Mouse (Mus musculus) hindbrain, embryonic 10.5 days (tissue): ENCODE measurements around the gene Pde4b. TPM values are rescaled to one million over a fixed set of nuclear protein-coding genes. Genes with fewer than 3 reads are reported as not detected.
A peak's percentile ranks its signal among the peaks of the same experiment; 100 is the strongest.

Experiments
- DNase-seq: peaks from one replicate; pipeline ENCODE4 v3.0.0-alpha.2; 2017; ENCODE audit warnings: low spot score
- H3K27ac ChIP-seq: fragments of 300-500 bp; sonication (generic); 2 replicates; pipeline ENCODE4 v1.5.1; 2016; ENCODE audit warnings: mild to moderate bottlenecking, moderate library complexity
- H3K27me3 ChIP-seq: fragments of 300-500 bp; sonication (generic); 2 replicates; pipeline ENCODE4 v1.6.1; 2016; ENCODE audit warnings: mild to moderate bottlenecking; ENCODE audit not compliant: poor library complexity, insufficient read depth, severe bottlenecking
- H3K36me3 ChIP-seq: fragments of 300-500 bp; sonication (generic); 2 replicates; pipeline ENCODE4 v1.6.1; 2016; ENCODE audit warnings: mild to moderate bottlenecking, moderate library complexity
- H3K4me1 ChIP-seq: fragments of 300-500 bp; sonication (generic); replicated peaks from 2 replicates; pipeline ENCODE4 v1.6.1; 2016; ENCODE audit warnings: mild to moderate bottlenecking
- H3K4me3 ChIP-seq: fragments of 300-500 bp; sonication (generic); 2 replicates; pipeline ENCODE4 v1.5.1; 2016; ENCODE audit warnings: mild to moderate bottlenecking, moderate library complexity
- H3K9me3 ChIP-seq: fragments of 300-500 bp; sonication (generic); 2 replicates; pipeline ENCODE4 v1.6.1; 2016; ENCODE audit warnings: mild to moderate bottlenecking, moderate library complexity
- WGBS: fragments of 180-500 bp; shearing (Covaris S2); methylation state at CpG from one replicate; pipeline ENCODE4 v1.1.7; 2016; 5-methylcytosine and 5-hydroxymethylcytosine counted together
- polyA plus RNA-seq: library from polyadenylated mRNA; unstranded; fragments of >200 nt; fragmentation: Nextera tagmentation; extraction: Ambion mirVana; gene quantifications from 2 replicates; pipeline ENCODE4 v1.2.1, GENCODE M21; 2016

The Pde4b gene
- polyA plus RNA-seq, 1 experiment from 2014 or later = 6.7 TPM

DNA sequence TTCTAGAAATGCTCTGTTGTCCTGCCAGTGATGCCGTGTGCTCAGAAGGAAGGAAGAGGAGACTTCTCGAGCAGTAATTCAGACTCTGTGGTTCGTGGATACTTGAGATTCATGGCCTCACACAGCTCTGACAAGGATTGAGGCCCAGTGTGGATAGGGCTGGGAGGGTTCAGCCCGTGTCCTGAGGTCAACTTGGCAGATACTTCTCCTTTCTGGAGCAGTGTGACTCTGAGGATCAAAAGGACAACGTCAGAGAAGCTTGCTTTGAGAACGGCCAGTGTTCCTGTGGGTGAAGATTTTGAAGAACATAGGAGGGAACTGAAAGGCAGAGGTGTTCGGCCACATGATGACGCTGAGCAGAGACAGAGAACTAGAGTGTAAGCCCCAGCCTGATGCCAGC lies 537.6 kb downstream of the Pde4b start:
- peaks cover 15% of the 10 kb centered on the region for H3K4me1 ChIP-seq
- H3K27ac ChIP-seq = no peak overlapping the region
- H3K36me3 ChIP-seq = no peaks in the 10 kb centered on the region
- H3K4me3 ChIP-seq = no peak overlapping the region
- DNase-seq = no peak
- H3K27me3 ChIP-seq = no peaks in the 10 kb centered on the region
- 83% methylated on average over 8 of the region's 8 CpGs for WGBS
- no peaks in the 10 kb centered on the region for H3K9me3 ChIP-seq

DNA sequence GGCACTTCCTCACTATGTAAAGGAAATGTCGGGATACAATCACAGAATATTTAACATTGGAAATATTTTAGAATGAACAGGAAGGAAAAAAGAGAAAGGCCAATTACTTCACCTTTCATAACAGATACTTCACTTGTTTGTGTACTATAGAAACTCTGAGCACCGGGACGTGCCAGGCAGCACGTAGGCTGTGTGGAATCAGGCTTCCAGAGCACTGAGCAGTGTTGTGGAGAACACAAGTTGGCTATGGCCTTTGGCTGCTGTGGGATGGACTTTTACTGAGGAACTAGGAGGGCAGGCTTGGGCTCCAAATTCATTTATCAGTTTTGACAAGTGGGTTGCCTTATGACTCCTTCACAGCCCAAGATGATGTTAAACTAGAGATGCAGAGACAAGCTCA lies 540.5 kb downstream of the Pde4b start:
- WGBS = 93% methylated on average over 4 of the region's 4 CpGs
- H3K27me3 ChIP-seq = no peaks in the 10 kb centered on the region
- H3K4me3 ChIP-seq = no peak overlapping the region
- peaks cover 24% of the 10 kb centered on the region for H3K4me1 ChIP-seq
- no peak overlapping the region for H3K27ac ChIP-seq
- no peaks in the 10 kb centered on the region for H3K36me3 ChIP-seq
- H3K9me3 ChIP-seq = no peaks in the 10 kb centered on the region
- DNase-seq = no peak

DNA sequence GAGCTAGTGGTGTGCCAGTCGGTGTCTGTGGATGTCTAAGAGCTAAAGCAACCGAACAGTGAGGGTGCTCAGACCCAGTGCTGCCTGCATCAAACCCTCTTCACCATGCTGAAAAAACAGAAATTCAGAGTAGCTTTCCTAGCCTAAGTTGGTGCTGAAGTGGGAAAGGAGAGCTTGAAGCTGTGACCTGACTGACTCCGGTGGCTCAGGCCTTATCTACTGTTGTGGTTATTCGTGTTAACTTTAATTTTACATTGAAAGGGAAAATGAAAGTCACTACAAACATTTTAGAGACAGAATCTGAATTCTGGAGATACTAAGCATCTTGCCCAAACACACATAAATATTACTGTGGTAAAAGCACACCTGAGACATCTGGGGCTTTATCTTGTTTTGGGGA lies 542.3 kb downstream of the Pde4b start:
- H3K27ac ChIP-seq = no peak overlapping the region
- H3K27me3 ChIP-seq = no peaks in the 10 kb centered on the region
- DNase-seq = no peak
- peaks cover 21% of the 10 kb centered on the region for H3K4me1 ChIP-seq
- no peaks in the 10 kb centered on the region for H3K36me3 ChIP-seq
- 85% methylated on average over 4 of the region's 4 CpGs for WGBS
- H3K9me3 ChIP-seq = no peaks in the 10 kb centered on the region
- no peak overlapping the region for H3K4me3 ChIP-seq

DNA sequence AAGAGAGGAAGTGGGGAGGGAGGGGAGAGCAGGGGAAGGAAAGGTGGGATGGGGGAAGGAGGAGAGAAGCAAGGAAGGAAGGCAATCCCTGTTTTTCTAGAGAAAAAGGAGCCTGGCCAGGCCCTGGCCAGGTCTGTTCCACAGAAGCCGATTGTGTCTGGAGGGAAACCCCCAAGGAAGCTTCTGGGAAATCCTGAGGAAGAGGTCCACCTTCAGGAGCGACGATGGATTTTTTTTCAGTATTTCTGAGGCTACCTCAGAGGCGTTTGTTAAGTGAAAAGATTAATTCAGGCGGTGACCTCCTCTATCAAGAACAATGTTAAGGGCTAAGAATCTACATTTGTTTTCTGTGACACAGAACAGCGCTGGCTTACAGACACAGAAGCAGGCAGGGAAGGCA lies 542.9 kb downstream of the Pde4b start:
- no peak overlapping the region for H3K4me3 ChIP-seq
- no peak for DNase-seq
- peak overlapping the region; percentile 45; the same call in 1 of the 2 replicates for H3K27ac ChIP-seq
- H3K4me1 ChIP-seq = peaks cover 21% of the 10 kb centered on the region
- H3K36me3 ChIP-seq = no peaks in the 10 kb centered on the region
- no peaks in the 10 kb centered on the region for H3K9me3 ChIP-seq
- H3K27me3 ChIP-seq = no peaks in the 10 kb centered on the region
- 50% methylated on average over 6 of the region's 6 CpGs for WGBS

DNA sequence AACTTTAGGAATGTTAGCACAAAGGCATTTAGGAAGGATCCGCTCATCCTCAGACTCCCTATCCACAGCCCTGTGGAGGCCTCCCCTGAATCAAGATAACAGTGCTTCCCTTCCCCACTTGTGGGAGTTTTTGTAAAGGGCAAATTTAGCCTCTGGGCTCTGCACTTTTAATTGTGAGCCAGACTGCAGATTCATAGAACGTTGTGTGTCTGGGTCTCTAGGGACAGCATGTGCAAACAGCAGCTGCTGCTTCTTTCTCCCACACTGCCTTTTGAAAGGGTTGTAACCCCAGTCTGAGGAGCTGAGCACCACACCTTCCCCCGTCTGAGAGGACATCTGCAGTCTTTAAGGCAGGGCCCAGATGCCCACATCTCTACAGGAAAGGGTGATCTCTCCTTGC lies 544.3 kb downstream of the Pde4b start:
- Histone ChIP-seq H3K4me3 (no peak overlapping the region), H3K27ac (no peak overlapping the region), H3K9me3 (no peaks in the 10 kb centered on the region), H3K36me3 (no peaks in the 10 kb centered on the region), H3K4me1 (peaks cover 21% of the 10 kb centered on the region), H3K27me3 (no peaks in the 10 kb centered on the region)
- 56% methylated on average over 3 of the region's 3 CpGs for WGBS
- no peak for DNase-seq

DNA sequence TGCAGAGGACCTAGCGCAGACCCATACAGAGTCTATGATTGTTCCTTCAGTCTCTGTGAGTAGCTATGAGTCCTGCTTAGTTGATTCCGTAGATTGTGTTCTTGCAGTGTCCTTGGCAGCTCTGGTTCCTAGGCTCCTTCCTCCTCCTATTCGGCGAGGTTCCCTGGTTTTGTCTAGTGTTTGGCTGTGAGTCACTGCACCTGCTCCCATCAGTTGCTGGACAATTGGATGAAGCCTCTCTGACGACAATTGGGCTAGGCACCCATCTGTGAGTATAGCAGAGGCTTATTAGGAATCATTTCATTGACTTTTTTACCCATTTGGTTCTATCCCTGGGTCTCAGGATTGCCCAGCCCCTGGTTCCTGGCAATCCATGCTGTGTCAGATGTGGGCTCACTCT lies 545.9 kb downstream of the Pde4b start:
- H3K36me3 ChIP-seq = no peaks in the 10 kb centered on the region
- 90% methylated on average over 5 of the region's 5 CpGs for WGBS
- DNase-seq = no peak

DNA sequence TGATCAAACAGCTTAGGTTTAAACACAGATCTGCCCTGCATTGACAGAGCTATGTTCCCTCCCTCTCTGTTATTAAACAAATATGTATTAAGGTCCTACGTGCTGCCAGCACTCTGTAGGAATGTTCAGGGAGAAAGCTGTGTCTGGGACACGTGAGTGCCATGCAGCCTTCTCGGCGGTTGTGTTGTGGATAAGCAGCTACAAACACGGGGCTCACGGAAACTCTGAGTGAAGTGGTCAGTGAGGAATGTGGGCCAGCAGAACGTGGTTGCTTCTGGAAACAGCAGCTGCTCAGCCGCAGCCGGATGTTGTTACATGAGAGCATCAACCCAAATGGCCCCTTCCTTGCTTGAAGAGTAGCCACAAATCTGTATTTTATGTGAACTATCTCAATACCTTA lies 547.9 kb downstream of the Pde4b start:
- no peak overlapping the region for H3K27ac ChIP-seq
- H3K27me3 ChIP-seq = no peaks in the 10 kb centered on the region
- H3K4me1 ChIP-seq = peaks cover 10% of the 10 kb centered on the region; the same call in 1 of the 2 replicates
- H3K4me3 ChIP-seq = no peak overlapping the region
- 78% methylated on average over 9 of the region's 9 CpGs for WGBS
- no peaks in the 10 kb centered on the region for H3K9me3 ChIP-seq
- no peak for DNase-seq
- H3K36me3 ChIP-seq = no peaks in the 10 kb centered on the region

More for the DNA sequence above, 545.9 kb downstream of the Pde4b start:
- H3K27me3 ChIP-seq = no peaks in the 10 kb centered on the region
- H3K4me1 ChIP-seq = peaks cover 16% of the 10 kb centered on the region
- no peaks in the 10 kb centered on the region for H3K9me3 ChIP-seq
- no peak overlapping the region for H3K4me3 ChIP-seq
- H3K27ac ChIP-seq = no peak overlapping the region

DNA sequence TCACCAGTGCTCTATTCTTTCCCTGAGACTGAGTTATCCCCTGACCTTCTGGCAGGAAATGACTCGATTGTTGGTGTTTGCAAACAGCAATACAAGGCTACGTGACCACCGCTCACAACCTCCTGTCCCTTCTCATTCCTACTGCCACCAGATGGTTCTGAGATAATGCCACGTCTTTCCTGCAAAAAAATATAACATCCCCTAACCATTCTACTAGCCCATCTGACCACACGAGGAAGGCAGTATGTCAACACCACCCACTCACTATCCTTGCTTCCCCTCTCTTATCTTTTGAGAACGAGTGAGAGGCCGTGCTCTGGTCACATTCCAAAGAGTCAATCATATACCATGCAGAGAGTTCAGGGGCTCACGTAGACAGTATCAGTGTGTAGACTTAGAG lies 548.6 kb downstream of the Pde4b start:
- Histone ChIP-seq H3K27me3 (no peaks in the 10 kb centered on the region), H3K9me3 (no peaks in the 10 kb centered on the region), H3K4me3 (no peak overlapping the region), H3K27ac (no peak overlapping the region), H3K36me3 (no peaks in the 10 kb centered on the region), H3K4me1 (peaks cover 6% of the 10 kb centered on the region; the same call in 1 of the 2 replicates)
- no peak for DNase-seq
- 79% methylated on average over 8 of the region's 8 CpGs for WGBS

DNA sequence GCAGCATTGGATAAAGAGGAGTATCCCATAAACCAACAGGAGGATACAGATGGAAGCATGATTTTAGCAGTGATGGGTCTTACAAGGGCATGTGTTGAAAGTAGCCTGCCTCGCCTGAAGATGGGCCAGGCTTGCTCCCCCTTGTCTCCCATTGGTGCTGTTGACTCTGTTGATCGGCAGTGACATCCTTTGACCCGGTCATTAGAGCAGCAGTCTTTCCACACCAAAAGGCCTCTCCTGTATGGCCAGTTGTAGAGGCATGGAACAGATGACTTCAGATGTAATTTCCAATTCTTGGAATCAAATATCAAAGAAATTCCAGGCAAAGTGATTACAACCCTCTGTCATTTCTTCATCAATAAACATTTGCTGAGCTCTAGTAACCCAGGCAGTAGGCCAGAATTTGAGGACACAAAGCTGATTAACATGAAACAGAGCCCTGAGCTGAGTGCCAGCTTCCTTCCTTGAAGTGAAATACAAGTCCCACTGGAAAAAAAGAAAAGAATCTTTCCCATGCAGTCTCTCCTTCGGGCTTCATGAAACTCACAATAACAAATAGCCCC lies 550.1 kb downstream of the Pde4b start:
- H3K9me3 ChIP-seq = no peaks in the 10 kb centered on the region
- H3K4me1 ChIP-seq = no peaks in the 10 kb centered on the region
- no peaks in the 10 kb centered on the region for H3K27me3 ChIP-seq
- 88% methylated on average over 4 of the region's 4 CpGs for WGBS
- no peak overlapping the region for H3K4me3 ChIP-seq
- DNase-seq = no peak
- no peaks in the 10 kb centered on the region for H3K36me3 ChIP-seq
- H3K27ac ChIP-seq = no peak overlapping the region

DNA sequence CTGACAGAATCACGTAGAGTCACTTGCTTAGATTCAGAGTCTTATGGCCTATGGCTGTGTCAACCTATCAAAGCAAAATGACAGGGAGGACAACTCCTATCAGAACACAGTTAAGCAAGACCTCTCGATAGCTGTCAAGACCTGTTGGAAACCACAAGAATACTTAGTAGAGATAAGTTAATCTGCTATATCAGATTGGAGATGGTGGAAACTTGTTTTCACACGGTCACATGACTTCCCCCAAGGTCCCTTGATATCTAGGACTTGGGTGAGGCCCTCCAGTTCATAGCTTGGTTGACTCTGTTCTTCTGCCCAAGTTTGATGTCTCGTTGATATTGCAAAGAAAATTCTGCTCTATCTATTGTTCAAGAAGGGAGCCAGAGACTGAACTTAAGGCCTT lies 553.6 kb downstream of the Pde4b start:
- Histone ChIP-seq H3K27me3 (no peaks in the 10 kb centered on the region), H3K9me3 (no peaks in the 10 kb centered on the region), H3K27ac (no peak overlapping the region), H3K4me1 (no peaks in the 10 kb centered on the region), H3K4me3 (no peak overlapping the region), H3K36me3 (no peaks in the 10 kb centered on the region)
- DNase-seq = no peak
- WGBS = 90% methylated on average over 4 of the region's 4 CpGs

DNA sequence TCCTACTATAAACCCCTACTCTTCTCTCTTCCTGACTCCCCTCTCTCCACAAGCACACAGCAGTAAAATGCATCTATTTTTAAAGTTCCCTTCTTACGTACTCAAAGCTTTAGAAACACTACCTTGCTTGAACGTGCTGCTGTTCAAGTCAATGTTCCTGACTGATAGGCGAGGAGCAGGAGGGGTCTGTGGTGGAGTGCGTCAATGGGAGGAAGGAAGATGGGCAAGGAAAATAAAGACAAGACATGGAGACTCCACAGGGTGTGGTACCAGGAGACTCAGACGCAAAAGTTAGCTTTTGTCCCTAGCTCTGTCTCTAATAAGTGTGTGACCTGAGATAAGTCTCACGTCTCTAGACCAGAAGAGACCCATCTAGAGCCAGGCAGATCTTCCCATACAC lies 556.7 kb downstream of the Pde4b start:
- no peak for DNase-seq
- H3K4me3 ChIP-seq = no peak overlapping the region
- H3K9me3 ChIP-seq = no peaks in the 10 kb centered on the region
- H3K36me3 ChIP-seq = no peaks in the 10 kb centered on the region
- H3K27ac ChIP-seq = no peak overlapping the region
- H3K4me1 ChIP-seq = no peaks in the 10 kb centered on the region
- WGBS = 83% methylated on average over 6 of the region's 6 CpGs
- no peaks in the 10 kb centered on the region for H3K27me3 ChIP-seq

DNA sequence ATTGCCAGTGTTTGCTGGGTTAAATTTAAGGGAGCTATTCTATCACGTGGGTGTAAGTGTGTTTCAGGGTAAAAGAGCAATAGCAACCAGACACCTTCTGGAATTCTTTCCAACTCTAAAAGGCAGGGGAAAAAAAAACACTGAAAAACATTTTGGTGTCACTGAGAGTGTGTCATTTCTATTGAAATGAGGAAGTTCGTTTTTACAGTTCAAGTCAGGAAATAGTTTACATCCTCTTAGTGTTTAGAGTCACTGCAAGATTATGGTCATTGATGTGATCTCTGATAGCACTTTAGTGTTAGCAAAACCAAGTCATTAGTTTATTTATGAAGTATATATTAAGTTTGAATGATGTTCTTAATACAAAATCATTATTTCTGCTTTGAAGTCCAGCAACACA lies 559.7 kb downstream of the Pde4b start:
- no peaks in the 10 kb centered on the region for H3K4me1 ChIP-seq
- no peaks in the 10 kb centered on the region for H3K9me3 ChIP-seq
- H3K27me3 ChIP-seq = no peaks in the 10 kb centered on the region
- no peak for DNase-seq
- H3K36me3 ChIP-seq = no peaks in the 10 kb centered on the region
- H3K27ac ChIP-seq = no peak overlapping the region
- H3K4me3 ChIP-seq = no peak overlapping the region
- 80% methylated on average over 2 of the region's 2 CpGs for WGBS

DNA sequence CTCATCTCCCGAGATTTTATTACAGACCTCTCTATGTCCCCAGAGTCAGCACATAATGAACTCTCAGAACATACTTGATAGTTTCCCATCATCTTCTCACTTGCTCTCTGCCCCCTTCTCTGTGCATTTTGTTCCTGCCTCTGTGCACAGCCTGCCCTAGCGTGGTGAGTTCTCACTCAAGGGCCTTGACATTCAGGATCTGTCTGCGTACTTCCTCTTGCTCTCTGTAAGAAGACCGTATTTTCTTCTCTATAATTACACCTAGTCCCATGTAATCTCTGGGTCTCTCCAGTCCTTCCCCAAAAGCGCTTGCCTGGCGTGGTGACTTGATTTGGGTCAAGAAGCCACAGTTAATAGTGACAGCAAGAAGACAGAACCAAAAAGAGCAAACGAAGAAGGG lies 568.0 kb downstream of the Pde4b start:
- no peak for DNase-seq
- no peak overlapping the region for H3K27ac ChIP-seq
- H3K27me3 ChIP-seq = no peaks in the 10 kb centered on the region
- no peaks in the 10 kb centered on the region for H3K9me3 ChIP-seq
- no peaks in the 10 kb centered on the region for H3K4me1 ChIP-seq
- no peak overlapping the region for H3K4me3 ChIP-seq
- H3K36me3 ChIP-seq = no peaks in the 10 kb centered on the region
- 90% methylated on average over 7 of the region's 7 CpGs for WGBS

DNA sequence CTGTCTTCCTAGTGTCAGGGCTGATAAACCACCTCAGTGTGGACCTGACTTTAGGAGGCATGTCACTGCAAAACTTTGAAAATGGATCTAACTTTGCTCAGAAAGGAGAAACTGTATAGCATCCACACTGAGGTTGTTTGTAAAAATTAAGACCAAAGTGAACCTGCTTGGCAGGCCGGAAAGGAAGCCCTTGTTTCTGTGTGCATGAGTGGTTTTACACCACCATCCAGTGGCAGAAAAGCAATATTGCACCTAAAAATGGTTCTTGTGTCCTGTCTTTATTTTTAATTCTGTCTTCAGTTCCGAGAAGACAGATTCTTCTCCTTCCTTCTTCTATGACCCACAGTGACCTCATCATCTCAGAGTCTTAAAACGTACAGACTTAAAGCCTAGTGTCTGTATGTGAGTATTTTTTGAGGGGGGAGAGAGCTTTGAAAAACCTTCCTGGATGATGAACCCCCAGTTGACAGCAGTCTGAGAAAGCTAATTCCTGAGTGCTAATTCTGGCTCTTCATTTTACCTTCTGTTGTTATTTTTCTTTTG lies 569.2 kb downstream of the Pde4b start:
- DNase-seq = peak; percentile 30
- Histone ChIP-seq H3K4me1 (no peaks in the 10 kb centered on the region), H3K36me3 (no peaks in the 10 kb centered on the region), H3K27ac (no peak overlapping the region), H3K4me3 (no peak overlapping the region), H3K9me3 (no peaks in the 10 kb centered on the region), H3K27me3 (no peaks in the 10 kb centered on the region)
- 24% methylated on average over 3 of the region's 3 CpGs for WGBS
